In genomic region chr12:110775628-110776426, GRCm38 (mm10) we compare ENCODE assay signal across 10 mouse cellular contexts. TPM values are rescaled to one million over a fixed set of nuclear protein-coding genes. Genes with fewer than 3 reads are reported as not detected.
DNase-seq lines count a peak whose midpoint lies in the region; ATAC-seq lines count a peak whose summit lies in the region.
"Had no signal": no experiment of that assay in that cellular context is flagged by ENCODE, and none has a peak within 500 bp of the region (broad histone marks: within the 10 kb centered on the region; RNA-seq: fewer than 3 reads in every experiment).

No protein-coding gene starts in this region.

- H3K4me1 ChIP-seq in forebrain, embryonic 11.5 days (replicated peaks; ENCODE audit: control insufficient read depth, insufficient read depth, low read length): no peaks in the 10 kb centered on the region

- no peak overlapping the region for H3K4me2 ChIP-seq in forebrain, embryonic 11.5 days (ENCODE audit: low read depth, low read length, severe bottlenecking)

- no peak overlapping the region for H3K4me3 ChIP-seq in forebrain, embryonic 11.5 days (ENCODE audit: low read depth, low read length)

- H3K36me3 ChIP-seq in forebrain, embryonic 11.5 days (ENCODE audit: control insufficient read depth, insufficient read depth, low read length): no peaks in the 10 kb centered on the region; the same call in 1 of the 2 replicates

- no peak overlapping the region for H3K27ac ChIP-seq in forebrain, embryonic 11.5 days (ENCODE audit: low read depth, low read length)

- WGBS in forebrain, embryonic 11.5 days: 89% methylated on average over 5 of the region's 5 CpGs

- H3K9me3 ChIP-seq in forebrain, embryonic 11.5 days (ENCODE audit: control insufficient read depth, low read length): no peaks in the 10 kb centered on the region

- H3K9ac ChIP-seq in forebrain, embryonic 11.5 days (ENCODE audit: low read length): no peak overlapping the region

- no peak for ATAC-seq in forebrain, embryonic 11.5 days (replicated peaks; ENCODE audit: low FRiP score)

- no peaks in the 10 kb centered on the region for H3K27me3 ChIP-seq in forebrain, embryonic 11.5 days (ENCODE audit: control insufficient read depth, insufficient read depth, low read length)

- DNase-seq in embryo, embryonic 10 days (ENCODE audit: low spot score): peak; percentile 44
- no peak for DNase-seq in embryo, embryonic 9.5 days (ENCODE audit: extremely low spot score)
- DNase-seq in spleen, postnatal 36 days (ENCODE audit: low spot score in 2 of 2): peak; percentile 34 to 43
- DNase-seq in spleen, adult 12 weeks (ENCODE audit: low spot score): no peak
- DNase-seq in kidney, postnatal 25 days: peak; percentile 23 to 58
- DNase-seq in yolk sac, embryonic 10.5 days (ENCODE audit: low spot score): peak; percentile 34
- DNase-seq in forebrain, embryonic 11.5 days (ENCODE audit: low spot score): no peak
- DNase-seq in cerebellum, adult 18-20 months: no peak
- DNase-seq: cerebellum, adult 8-10 months; lung, postnatal 10 days had no signal

RNA-seq across cellular contexts. Expression of gene Wdr20, which starts 38.1 kb away (rescaled TPM):
- 25.2 and 30.4 TPM in 2 replicates for polyA plus RNA-seq in forebrain, embryonic 11.5 days (2014; fragmentation: Nextera tagmentation; extraction: Ambion mirVana)

Comparison
In these comparisons a context has a peak if more than half of its experiments do, and no peak if none do; other contexts are left out.
1. DNase-seq: peak in embryo, embryonic 10 days (single experiment), spleen, postnatal 36 days (2 of 2), kidney, postnatal 25 days (2 of 2) and yolk sac, embryonic 10.5 days (single experiment); none in embryo, embryonic 9.5 days (single experiment), spleen, adult 12 weeks (single experiment), forebrain, embryonic 11.5 days (single experiment) and cerebellum, adult 18-20 months (0 of 2).